Mouse (Mus musculus): ENCODE measurements around the gene Slc41a1. TPM values are rescaled to one million over a fixed set of nuclear protein-coding genes. Genes with fewer than 3 reads are reported as not detected.

The Slc41a1 gene
- total RNA-seq, 2 experiments from 2014 or later, result 43.9 to 54.7 TPM

DNA sequence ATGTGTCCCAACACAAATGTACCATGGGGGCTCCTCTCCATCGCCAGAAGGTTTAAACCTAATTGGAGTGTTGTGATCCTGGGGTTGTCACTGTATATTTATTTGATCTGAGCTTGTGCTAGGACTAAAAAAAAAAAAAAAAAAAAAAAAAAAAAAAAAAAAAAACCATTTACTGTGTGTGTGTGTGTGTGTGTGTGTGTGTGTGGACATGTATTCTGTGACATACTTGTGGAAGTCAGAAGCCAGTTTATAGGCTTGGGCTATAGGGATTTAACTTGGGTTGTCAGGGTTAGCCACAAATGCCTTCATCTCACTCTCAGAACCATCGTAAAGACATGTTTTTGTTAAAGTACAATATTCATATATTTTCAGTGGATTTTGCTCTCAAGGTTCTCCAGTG is 42.3 kb downstream of the Slc41a1 start:
- intact Hi-C loops (cut with DNase I; ENCODE audit: low total_unique reads), result no loop called here
- no peak for DNase-seq

GRCm38 (mm10) chr1:131872856-131873255 is 45.6 kb downstream of the Slc41a1 start:
- intact Hi-C loops (cut with DNase I; ENCODE audit: low total_unique reads), result no loop called here
- no peak for DNase-seq

DNA sequence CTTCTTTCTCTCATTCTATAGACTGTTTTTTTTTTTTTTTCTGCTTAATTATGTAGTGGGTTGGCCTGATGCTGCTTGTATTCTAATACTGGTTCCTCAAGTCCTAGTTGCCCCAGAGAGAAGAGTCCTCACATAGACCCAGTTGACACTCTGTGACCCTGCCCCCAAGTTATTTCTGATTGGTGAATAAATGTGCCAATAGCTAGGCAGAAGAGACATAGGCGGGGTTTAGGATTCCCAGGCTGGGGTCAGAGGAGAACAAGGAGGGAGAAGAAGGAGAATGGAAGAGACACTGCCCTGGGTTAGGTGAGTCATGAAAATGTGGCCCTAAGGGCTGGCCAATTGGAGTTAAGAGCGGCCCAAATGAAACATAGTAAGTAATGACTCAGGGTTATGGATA is 52.5 kb downstream of the Slc41a1 start:
- intact Hi-C loops (cut with DNase I; ENCODE audit: low total_unique reads), result no loop called here
- no peak for DNase-seq

DNA sequence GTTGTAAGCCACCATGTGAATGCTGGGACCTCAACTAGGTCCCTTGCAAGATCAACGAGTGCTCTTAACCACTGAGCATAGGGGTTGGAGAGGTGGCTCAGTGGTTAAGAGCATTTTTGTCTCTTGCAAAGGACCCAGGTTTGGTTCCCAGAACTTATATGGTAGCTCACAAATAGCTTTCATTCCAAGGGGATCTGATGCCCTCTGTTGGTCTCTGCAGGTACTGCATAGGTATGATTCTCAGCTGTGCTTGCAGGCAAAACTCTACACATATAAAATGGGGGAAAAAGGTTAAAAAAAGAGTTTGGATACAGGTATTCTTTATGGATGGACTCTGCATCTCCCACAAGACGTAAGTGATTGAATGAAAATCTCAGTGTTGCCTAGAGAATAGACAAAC is 55.5 kb downstream of the Slc41a1 start:
- intact Hi-C loops (cut with DNase I; ENCODE audit: low total_unique reads), result no loop called here
- no peak for DNase-seq

GRCm38 (mm10) chr1:131886173-131886572 is 58.9 kb downstream of the Slc41a1 start:
- intact Hi-C loops (cut with DNase I; ENCODE audit: low total_unique reads), result no loop called here
- no peak for DNase-seq

DNA sequence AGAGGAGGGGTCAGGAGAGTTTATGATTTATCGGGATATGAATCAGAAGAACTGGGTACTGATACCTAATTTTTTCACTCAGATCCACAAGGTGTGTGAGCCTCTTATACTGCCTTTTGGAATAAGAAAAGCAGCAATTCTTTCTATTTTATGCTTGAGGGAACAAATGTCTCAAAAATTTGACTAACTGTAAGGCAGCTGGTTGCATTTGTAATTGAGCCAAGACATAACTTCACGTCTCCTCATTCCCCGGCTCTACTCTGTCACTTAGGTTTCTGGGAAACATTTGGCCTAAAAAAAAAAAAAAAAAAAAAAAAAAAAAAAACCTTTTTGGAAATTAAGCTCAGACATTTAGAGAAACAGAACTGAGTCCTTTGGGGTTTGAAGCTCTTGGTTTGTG is 59.3 kb downstream of the Slc41a1 start:
- no peak for DNase-seq
- intact Hi-C loops (cut with DNase I; ENCODE audit: low total_unique reads), result no loop called here

DNA sequence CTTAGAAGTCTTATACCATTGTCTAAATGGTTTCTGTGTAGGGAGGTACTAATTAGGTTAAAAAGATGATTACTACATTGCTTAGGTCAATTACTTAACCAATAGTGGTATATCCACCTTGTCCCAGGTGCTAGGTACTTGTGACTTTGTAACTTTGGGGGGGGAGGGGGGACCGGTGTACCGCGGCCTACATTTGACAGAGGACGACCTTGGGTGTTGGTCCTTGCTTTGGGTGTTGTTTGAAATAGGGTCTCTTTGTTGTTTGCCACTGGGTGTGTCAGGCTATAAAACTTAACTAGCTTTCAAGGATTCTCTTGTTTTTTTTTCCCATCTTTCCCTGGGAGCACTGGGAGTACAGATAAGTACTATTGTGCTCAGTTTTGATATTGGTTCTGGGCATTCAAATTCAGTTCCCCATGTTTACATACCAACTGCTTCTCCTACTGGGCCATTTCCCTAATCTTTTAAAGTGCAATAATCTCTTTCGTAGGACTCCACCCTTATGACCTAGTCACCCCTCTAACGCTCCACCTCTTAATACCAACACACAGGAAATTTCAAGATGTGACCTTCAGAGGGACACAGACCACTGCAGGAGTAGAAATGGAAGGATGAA is 62.9 kb downstream of the Slc41a1 start:
- no peak for DNase-seq
- intact Hi-C loops (cut with DNase I; ENCODE audit: low total_unique reads), result no loop called here

DNA sequence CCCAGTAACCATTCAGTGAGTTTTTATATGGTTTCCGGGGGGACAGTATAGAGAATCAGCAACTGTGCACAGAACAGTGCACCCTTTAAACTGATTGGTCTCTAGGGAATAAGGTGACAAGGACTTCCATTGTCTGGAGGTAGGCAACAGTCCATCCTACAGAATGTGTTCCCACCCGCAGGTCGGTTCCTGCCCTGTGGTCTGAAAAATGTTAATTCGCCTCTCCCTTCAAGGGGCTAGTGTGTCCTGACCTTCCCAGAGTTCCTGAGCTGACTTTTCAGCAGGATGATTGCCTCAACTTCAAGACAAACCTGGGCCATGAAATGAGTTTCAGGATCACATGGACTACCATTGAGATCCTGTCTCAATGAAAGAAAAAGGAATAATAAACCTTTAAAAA is 64.1 kb downstream of the Slc41a1 start:
- intact Hi-C loops (cut with DNase I; ENCODE audit: low total_unique reads), result no loop called here
- DNase-seq, result no peak

Other genes with a start within 250 kb of the Slc41a1 start
- gene Avpr1b, start 228.3 kb upstream of the Slc41a1 start, total RNA-seq (2021), result not detected
- under 1 TPM; 0.39 to 0.40 TPM for gene Ctse, start 189.2 kb upstream of the Slc41a1 start, total RNA-seq (2021)
- gene Rab7b, start 138.8 kb upstream of the Slc41a1 start, total RNA-seq (2021), result 1 to 10 TPM; 3.7 to 6.5 TPM
- not detected for gene Slc26a9, start 83.5 kb upstream of the Slc41a1 start, total RNA-seq (2021)
- 1 to 10 TPM; 1.0 to 2.1 TPM for gene Pm20d1, start 30.1 kb upstream of the Slc41a1 start, total RNA-seq (2021)
- 1 to 10 TPM; 5.3 to 8.2 TPM for gene Rab29, start 39.7 kb downstream of the Slc41a1 start, total RNA-seq (2021)
- gene Nucks1, start 83.0 kb downstream of the Slc41a1 start, total RNA-seq (2021), result 10 to 100 TPM; 66.1 to 78.8 TPM
- gene Slc45a3, start 135.5 kb downstream of the Slc41a1 start, total RNA-seq (2021), result 1 to 10 TPM; 1.0 to 1.1 TPM
- gene Elk4, start 180.1 kb downstream of the Slc41a1 start, total RNA-seq (2021), result 10 to 100 TPM; 65.1 to 65.8 TPM
- gene Mfsd4a, start 240.6 kb downstream of the Slc41a1 start, total RNA-seq (2021), result 1 to 10 TPM; 2.0 to 2.2 TPM